Comparison of ENCODE assay signal across 8 mouse cellular contexts in genomic region chr19:44314871-44315414, GRCm38 (mm10). TPM values are rescaled to one million over a fixed set of nuclear protein-coding genes. Genes with fewer than 3 reads are reported as not detected.
A peak's percentile ranks its signal among the peaks of the same experiment; 100 is the strongest.
DNase-seq lines count a peak whose midpoint lies in the region; ATAC-seq and TF ChIP-seq lines count a peak whose summit lies in the region.

No protein-coding gene starts in this region.

- H3K36me3 ChIP-seq in embryonic facial prominence, embryonic 11.5 days (replicated peaks; ENCODE audit: control insufficient read depth, insufficient read depth, low read depth, low read length) = no peaks in the 10 kb centered on the region
- H3K36me3 ChIP-seq in heart, embryonic 11.5 days (ENCODE audit: control insufficient read depth, insufficient read depth, low read length) = no peaks in the 10 kb centered on the region
- H3K36me3 ChIP-seq in kidney, adult 2 months (ENCODE audit: control insufficient read depth, insufficient read depth, low read length) = no peaks in the 10 kb centered on the region
- H3K36me3 ChIP-seq in lung, embryonic 15.5 days = no peaks in the 10 kb centered on the region

- 0 out of 2 replicates have a peak, but pooled peaks have one; percentile 52 for ATAC-seq in embryonic facial prominence, embryonic 11.5 days (replicated peaks; ENCODE audit: insufficient number of reproducible peaks, low FRiP score, low TSS enrichment, low read depth)
- peak; percentile 47 for ATAC-seq in heart, embryonic 11.5 days (replicated peaks; ENCODE audit: insufficient number of reproducible peaks, low FRiP score, low TSS enrichment)
- peak; percentile 76 for ATAC-seq in lung, embryonic 15.5 days (ENCODE audit: borderline replicate concordance, extremely low read depth, low FRiP score, low TSS enrichment)

- TF ChIP-seq CTCF in kidney, adult 2 months (conservative IDR thresholded peaks at IDR 0.05; ENCODE audit: insufficient read depth, insufficient read length, low read depth, low read length) = no peak

- TF ChIP-seq POLR2A in kidney, adult 2 months (IDR thresholded peaks at IDR 0.05; ENCODE audit: low read depth, low read length) = no peak

- peak overlapping the region; percentile 47 for H3K9ac ChIP-seq in embryonic facial prominence, embryonic 11.5 days (replicated peaks; ENCODE audit: low read length)
- peak overlapping the region; percentile 72 for H3K9ac ChIP-seq in heart, embryonic 11.5 days (ENCODE audit: low read depth, low read length)
- H3K9ac ChIP-seq in lung, embryonic 15.5 days = peak overlapping the region; percentile 50

- peak; percentile 21 to 40 for DNase-seq in CD8-positive naive resting alpha-beta T cell, adult 2 months (ENCODE audit: low read depth in 2 of 2, low spot score in 2 of 2)
- DNase-seq in NIH3T3 (ENCODE audit: low read depth) = peak; percentile 83
- peak; percentile 56 for DNase-seq in embryonic facial prominence, embryonic 11.5 days (ENCODE audit: low spot score)
- peak; percentile 72 for DNase-seq in kidney, adult 2 months
- DNase-seq in retina, embryonic 14.5 days (ENCODE audit: low spot score) = peak; percentile 50
- DNase-seq in right cerebral cortex, postnatal 25 days = no peak

- no peaks in the 10 kb centered on the region; the same call in 1 of the 2 replicates for H3K4me1 ChIP-seq in embryonic facial prominence, embryonic 11.5 days (ENCODE audit: control insufficient read depth, insufficient read depth, low read length)
- H3K4me1 ChIP-seq in heart, embryonic 11.5 days (ENCODE audit: control insufficient read depth, insufficient read depth, low read length) = peaks cover 12% of the 10 kb centered on the region; the same call in 1 of the 2 replicates
- peaks cover 4% of the 10 kb centered on the region for H3K4me1 ChIP-seq in kidney, adult 2 months (ENCODE audit: control insufficient read depth, insufficient read depth, low read length)
- peaks cover 27% of the 10 kb centered on the region for H3K4me1 ChIP-seq in lung, embryonic 15.5 days

- no peaks in the 10 kb centered on the region for H3K27me3 ChIP-seq in embryonic facial prominence, embryonic 11.5 days (ENCODE audit: control insufficient read depth, insufficient read depth, low read length)
- H3K27me3 ChIP-seq in heart, embryonic 11.5 days (ENCODE audit: control insufficient read depth, insufficient read depth, low read length) = no peaks in the 10 kb centered on the region
- no peaks in the 10 kb centered on the region for H3K27me3 ChIP-seq in kidney, adult 2 months (replicated peaks; ENCODE audit: control insufficient read depth, insufficient read depth, low read length)
- H3K27me3 ChIP-seq in lung, embryonic 15.5 days = no peaks in the 10 kb centered on the region

- peak overlapping the region; percentile 72 for H3K27ac ChIP-seq in embryonic facial prominence, embryonic 11.5 days (replicated peaks; ENCODE audit: low read depth, low read length)
- peak overlapping the region; percentile 96 for H3K27ac ChIP-seq in heart, embryonic 11.5 days (ENCODE audit: low read depth, low read length)
- peak overlapping the region; percentile 72 for H3K27ac ChIP-seq in kidney, adult 2 months (ENCODE audit: insufficient read depth, low read depth, low read length)
- H3K27ac ChIP-seq in lung, embryonic 15.5 days = peak overlapping the region; percentile 68

- 2% methylated on average over 11 of the region's 11 CpGs for WGBS in embryonic facial prominence, embryonic 11.5 days
- WGBS in heart, embryonic 11.5 days (ENCODE audit: insufficient replicate concordance) = under 1% methylated on average over 11 of the region's 11 CpGs
- WGBS in kidney, adult 2 months = under 1% methylated on average over 11 of the region's 11 CpGs
- under 1% methylated on average over 11 of the region's 11 CpGs for WGBS in lung, embryonic 15.5 days

- H3K4me2 ChIP-seq in embryonic facial prominence, embryonic 11.5 days (ENCODE audit: low read depth, low read length) = peak overlapping the region; percentile 61
- peak overlapping the region; percentile 80 for H3K4me2 ChIP-seq in heart, embryonic 11.5 days
- peak overlapping the region; percentile 88 for H3K4me2 ChIP-seq in lung, embryonic 15.5 days

- H3K4me3 ChIP-seq in embryonic facial prominence, embryonic 11.5 days (ENCODE audit: low read depth, low read length) = peak overlapping the region; percentile 46
- peak overlapping the region; percentile 52 for H3K4me3 ChIP-seq in heart, embryonic 11.5 days (ENCODE audit: low read depth, low read length)
- peak overlapping the region; percentile 51 for H3K4me3 ChIP-seq in kidney, adult 2 months (ENCODE audit: insufficient read depth, low read depth, low read length)
- peak overlapping the region; percentile 50 for H3K4me3 ChIP-seq in lung, embryonic 15.5 days

- no peaks in the 10 kb centered on the region for H3K9me3 ChIP-seq in embryonic facial prominence, embryonic 11.5 days (replicated peaks; ENCODE audit: control insufficient read depth, low read length)
- no peaks in the 10 kb centered on the region for H3K9me3 ChIP-seq in heart, embryonic 11.5 days (replicated peaks; ENCODE audit: control insufficient read depth, low read length)
- H3K9me3 ChIP-seq in lung, embryonic 15.5 days = no peaks in the 10 kb centered on the region; the same call in 1 of the 2 replicates

RNA-seq across cellular contexts. Expression of gene Scd4, which starts 17.9 kb away (rescaled TPM):
- not detected in 2 replicates for polyA plus RNA-seq in embryonic facial prominence, embryonic 11.5 days (2014; fragmentation: Nextera tagmentation; extraction: Ambion mirVana)
- 0.11 and 0.18 TPM in 2 replicates for polyA plus RNA-seq in heart, embryonic 11.5 days (2014; fragmentation: Nextera tagmentation; extraction: Ambion mirVana)
- polyA plus RNA-seq in kidney, adult 2 months (2012; rRNA removed) = 0.23 and 0.26 TPM in 2 replicates
- polyA plus RNA-seq in lung, embryonic 15.5 days (2015; fragmentation: Nextera tagmentation; extraction: Ambion mirVana) = 0.15 and 0.35 TPM in 2 replicates

RNA-seq across cellular contexts. Expression of gene Scd2, which starts 21.5 kb away (rescaled TPM):
- 298 and 305 TPM in 2 replicates for polyA plus RNA-seq in embryonic facial prominence, embryonic 11.5 days (2014; fragmentation: Nextera tagmentation; extraction: Ambion mirVana)
- 150 and 188 TPM in 2 replicates for polyA plus RNA-seq in heart, embryonic 11.5 days (2014; fragmentation: Nextera tagmentation; extraction: Ambion mirVana)
- polyA plus RNA-seq in kidney, adult 2 months (2012; rRNA removed) = 61.3 and 63.9 TPM in 2 replicates
- 210 and 224 TPM in 2 replicates for polyA plus RNA-seq in lung, embryonic 15.5 days (2015; fragmentation: Nextera tagmentation; extraction: Ambion mirVana)
